In the genomic region with DNA sequence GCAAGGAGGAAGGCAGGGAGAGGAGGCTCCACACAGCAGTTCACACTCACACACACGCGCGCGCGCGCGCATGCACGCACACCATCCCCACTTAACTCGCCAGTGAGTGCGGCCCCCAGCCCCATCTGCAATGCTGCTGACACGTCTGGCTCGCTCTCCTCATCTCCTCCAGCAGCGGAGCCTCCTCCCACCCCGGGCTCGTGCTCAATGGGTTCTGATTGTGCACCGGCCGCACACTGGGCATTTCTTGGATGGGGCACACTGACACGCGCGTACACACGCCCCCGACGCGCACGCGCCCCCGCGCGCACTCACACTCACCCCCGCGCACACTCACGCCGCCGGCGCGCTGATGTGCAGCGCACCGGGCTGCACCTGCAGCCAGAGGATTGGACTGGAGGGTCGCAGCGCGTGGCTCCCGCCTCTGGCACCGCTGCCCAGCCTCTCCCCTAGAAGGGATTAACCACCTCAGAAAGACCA, we compare ENCODE assay signal across 9 mouse cellular contexts. TPM values are rescaled to one million over a fixed set of nuclear protein-coding genes. Genes with fewer than 3 reads are reported as not detected.
DNase-seq lines count a peak whose midpoint lies in the region; ATAC-seq and TF ChIP-seq lines count a peak whose summit lies in the region.
"Had no signal": no experiment of that assay in that cellular context is flagged by ENCODE, and none has a peak within 500 bp of the region (broad histone marks: within the 10 kb centered on the region; RNA-seq: fewer than 3 reads in every experiment).

No protein-coding gene starts in this region.

- peak overlapping the region; percentile 78 for H3K4me2 ChIP-seq in lung, embryonic 14.5 days
- H3K4me2 ChIP-seq in hindbrain, embryonic 14.5 days (replicated peaks): peak overlapping the region; percentile 71
- peak overlapping the region; percentile 82 for H3K4me2 ChIP-seq in limb, embryonic 11.5 days (ENCODE audit: low read depth, severe bottlenecking)

- peak; percentile 52; the same call in 1 of the 2 replicates for ATAC-seq in lung, embryonic 14.5 days (ENCODE audit: insufficient read depth)
- ATAC-seq in hindbrain, embryonic 14.5 days (ENCODE audit: low FRiP score): peak; percentile 87
- ATAC-seq in limb, embryonic 11.5 days (ENCODE audit: insufficient number of reproducible peaks, low FRiP score, low TSS enrichment, low read depth): peak; percentile 67

- H3K9me3 ChIP-seq in lung, embryonic 14.5 days (ENCODE audit: low read depth, low read length): no peaks in the 10 kb centered on the region
- H3K9me3 ChIP-seq in hindbrain, embryonic 14.5 days (ENCODE audit: control insufficient read depth, low read length): no peaks in the 10 kb centered on the region
- no peaks in the 10 kb centered on the region for H3K9me3 ChIP-seq in limb, embryonic 11.5 days (ENCODE audit: control insufficient read depth, low read length)

- H3K4me1 ChIP-seq in lung, embryonic 14.5 days (ENCODE audit: insufficient read depth): no peaks in the 10 kb centered on the region
- peaks cover 24% of the 10 kb centered on the region for H3K4me1 ChIP-seq in hindbrain, embryonic 14.5 days (replicated peaks; ENCODE audit: control insufficient read depth, insufficient read depth, low read length)
- no peaks in the 10 kb centered on the region; the same call in 1 of the 2 replicates for H3K4me1 ChIP-seq in limb, embryonic 11.5 days (ENCODE audit: control insufficient read depth, insufficient read depth, low read length)

- WGBS in lung, embryonic 14.5 days: under 1% methylated on average over 43 of the region's 43 CpGs
- under 1% methylated on average over 43 of the region's 43 CpGs for WGBS in hindbrain, embryonic 14.5 days
- WGBS in limb, embryonic 11.5 days: under 1% methylated on average over 42 of the region's 43 CpGs

- peaks cover 30% of the 10 kb centered on the region for H3K27me3 ChIP-seq in lung, embryonic 14.5 days (ENCODE audit: insufficient read depth, low read length)
- H3K27me3 ChIP-seq in hindbrain, embryonic 14.5 days (ENCODE audit: control insufficient read depth, insufficient read depth, low read length): peaks cover 3% of the 10 kb centered on the region; the same call in 1 of the 2 replicates
- peaks cover 37% of the 10 kb centered on the region for H3K27me3 ChIP-seq in limb, embryonic 11.5 days (ENCODE audit: control insufficient read depth, insufficient read depth, low read length)

- TF ChIP-seq CTCF in lung, embryonic 14.5 days (IDR thresholded peaks at IDR 0.05; ENCODE audit: low read depth): no peak

- H3K4me3 ChIP-seq in lung, embryonic 14.5 days (ENCODE audit: low read depth, low read length): peak overlapping the region; percentile 41
- peak overlapping the region; percentile 58 for H3K4me3 ChIP-seq in hindbrain, embryonic 14.5 days (replicated peaks; ENCODE audit: low read length)
- H3K4me3 ChIP-seq in limb, embryonic 11.5 days (ENCODE audit: low read depth, low read length): peak overlapping the region; percentile 31

- DNase-seq in lung, embryonic 14.5 days: peak; percentile 34
- DNase-seq in lung, adult 18-20 months: no peak
- peak; percentile 31 for DNase-seq in embryo, embryonic 9.5 days (ENCODE audit: extremely low spot score)
- peak; percentile 76 for DNase-seq in hindbrain, embryonic 14.5 days (ENCODE audit: low spot score)
- DNase-seq in limb, embryonic 11.5 days (ENCODE audit: low spot score): peak; percentile 62
- peak; percentile 78 to 82 for DNase-seq in right cerebral cortex, adult 2 months (ENCODE audit: low spot score in 2 of 2)
- DNase-seq in natural killer cell, adult 2 months (ENCODE audit: low spot score in 2 of 2): no peak
- no peak for DNase-seq in urinary bladder, postnatal 25 days (ENCODE audit: low spot score)

- H3K36me3 ChIP-seq in lung, embryonic 14.5 days (ENCODE audit: insufficient read depth): no peaks in the 10 kb centered on the region
- no peaks in the 10 kb centered on the region for H3K36me3 ChIP-seq in hindbrain, embryonic 14.5 days (replicated peaks; ENCODE audit: control insufficient read depth, insufficient read depth)
- no peaks in the 10 kb centered on the region for H3K36me3 ChIP-seq in limb, embryonic 11.5 days (ENCODE audit: control insufficient read depth, insufficient read depth, low read length)

- H3K9ac ChIP-seq in lung, embryonic 14.5 days: no peak overlapping the region
- H3K9ac ChIP-seq in hindbrain, embryonic 14.5 days: peak overlapping the region; percentile 69
- H3K9ac ChIP-seq in limb, embryonic 11.5 days (ENCODE audit: low read length): no peak overlapping the region

- no peak overlapping the region for H3K27ac ChIP-seq in lung, embryonic 14.5 days (ENCODE audit: low read depth)
- peak overlapping the region; percentile 86 for H3K27ac ChIP-seq in hindbrain, embryonic 14.5 days
- no peak overlapping the region for H3K27ac ChIP-seq in limb, embryonic 11.5 days (replicated peaks; ENCODE audit: low read depth, low read length)

RNA-seq across cellular contexts. Expression of gene Grin2b, which starts 1.1 kb away (rescaled TPM):
- polyA plus RNA-seq in lung, embryonic 14.5 days (2014; fragmentation: Nextera tagmentation; extraction: Ambion mirVana): 0.47 and 0.82 TPM in 2 replicates
- polyA plus RNA-seq in hindbrain, embryonic 14.5 days (2014; fragmentation: Nextera tagmentation; extraction: Ambion mirVana): 41.9 and 50.7 TPM in 2 replicates
- 0.32 and 0.40 TPM in 2 replicates for polyA plus RNA-seq in limb, embryonic 11.5 days (2014; fragmentation: Nextera tagmentation; extraction: Ambion mirVana)
- polyA plus RNA-seq: small intestine, adult 2 months had no signal

Comparison
In these comparisons a context has a peak if more than half of its experiments do, and no peak if none do; other contexts are left out.
1. DNase-seq: peak in lung, embryonic 14.5 days (single experiment), embryo, embryonic 9.5 days (single experiment), hindbrain, embryonic 14.5 days (single experiment), limb, embryonic 11.5 days (single experiment) and right cerebral cortex, adult 2 months (2 of 2); none in lung, adult 18-20 months (0 of 2), natural killer cell, adult 2 months (0 of 2) and urinary bladder, postnatal 25 days (single experiment).
2. RNA of gene Grin2b, which starts 1.1 kb away (polyA plus RNA-seq): 41.9 to 50.7 TPM in hindbrain, embryonic 14.5 days; 0.47 to 0.82 TPM in lung, embryonic 14.5 days and 0.32 to 0.40 TPM in limb, embryonic 11.5 days; every median in the first group is over 10 times any median in the second.
3. Peak in every context shown above with its lines, with median percentiles within 50 percentile points of each other: ATAC-seq, H3K4me2 ChIP-seq and H3K4me3 ChIP-seq.